Mouse (Mus musculus) left cerebral cortex, postnatal 14 days (tissue): Measurements from ENCODE around the gene Tnfaip8l3. TPM values are rescaled to one million over a fixed set of nuclear protein-coding genes. Genes with fewer than 3 reads are reported as not detected.
A peak's percentile ranks its signal among the peaks of the same experiment; 100 is the strongest.
"Not testable (repeated sequence)": the region's sequence is repeated elsewhere in the genome, so short reads cannot be mapped to it uniquely, and the experiment has no call there.

ENCODE experiments used
- DNase-seq, 2 experiments: peaks; one replicate each; pipeline ENCODE4 v3.0.0; 2021 to 2022; ENCODE audit warnings: low spot score in 2 of 2, mixed read lengths in 1 of 2
- intact Hi-C: fragments of 180-260 bp; cut with DNase I; formaldehyde crosslinking; loops from one replicate; pipeline ENCODE4 v1.15.1; 2025
- total RNA-seq, 2 experiments: library from RNA; stranded (reverse); gene quantifications; 2 replicates each; pipeline ENCODE4 v1.2.3; 2021

The Tnfaip8l3 gene
- total RNA-seq, 2 experiments from 2014 or later: 5.1 to 6.5 TPM

DNA sequence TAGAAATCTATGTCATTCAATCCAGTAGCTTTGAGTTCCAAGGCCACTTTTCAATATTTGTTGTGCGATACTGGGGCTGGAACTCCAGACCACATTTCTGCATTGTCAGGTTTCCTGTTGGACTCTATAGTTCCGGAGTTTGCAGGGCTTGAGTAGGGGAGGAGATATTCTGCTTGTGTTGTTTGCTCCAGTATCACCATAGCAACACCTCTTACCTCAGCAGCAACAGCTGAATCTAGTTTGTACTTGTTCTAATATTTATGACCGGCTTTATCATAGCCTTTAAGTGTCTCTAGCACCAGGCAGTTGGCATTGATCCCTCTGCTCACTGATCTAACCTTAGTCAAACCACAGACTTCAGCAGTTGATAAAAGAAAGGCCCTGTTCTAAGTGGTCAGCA, 45.4 kb downstream of the Tnfaip8l3 start:
- no peak for DNase-seq
- intact Hi-C loops: no loop called here

DNA sequence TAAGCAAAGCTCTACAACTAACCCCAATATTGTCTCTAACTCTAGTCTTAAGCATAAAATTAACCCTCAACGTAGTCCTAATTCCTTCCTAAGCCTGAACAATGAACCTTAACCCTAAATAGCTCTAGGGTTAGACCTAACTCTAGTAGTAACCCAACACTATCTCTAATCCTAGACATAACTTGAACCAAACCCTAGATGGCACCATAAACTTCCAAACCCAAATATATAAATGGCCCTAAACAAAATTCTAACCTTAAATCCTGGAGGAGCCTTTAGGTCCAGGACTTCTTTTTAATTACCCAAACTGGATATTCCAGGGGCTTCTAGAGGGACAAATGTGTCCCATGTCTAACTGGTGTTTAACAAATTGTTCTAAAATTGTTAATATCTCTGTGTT, 73.7 kb downstream of the Tnfaip8l3 start:
- intact Hi-C loops: no loop called here
- no peak for DNase-seq

DNA sequence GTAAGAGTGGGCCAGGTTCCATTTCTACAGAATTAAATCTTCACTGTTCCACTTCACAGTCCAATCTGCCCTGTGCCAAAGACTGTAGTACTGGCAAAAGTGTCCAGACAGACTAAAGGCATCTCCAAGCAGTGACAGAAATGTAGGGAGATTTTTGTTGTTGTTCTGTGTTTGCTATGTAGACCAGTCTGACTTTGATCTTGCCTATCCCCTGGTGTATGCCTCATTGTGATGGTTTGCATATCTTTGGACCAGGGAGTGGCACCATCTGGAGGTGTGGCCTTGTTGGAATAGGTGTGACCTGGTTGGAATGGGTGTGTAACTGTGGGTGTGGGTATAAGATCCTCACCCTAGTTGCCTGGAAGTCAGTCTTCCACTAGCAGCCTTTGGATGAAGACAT, 75.6 kb downstream of the Tnfaip8l3 start:
- intact Hi-C loops, DNase-seq: not testable (repeated sequence)

DNA sequence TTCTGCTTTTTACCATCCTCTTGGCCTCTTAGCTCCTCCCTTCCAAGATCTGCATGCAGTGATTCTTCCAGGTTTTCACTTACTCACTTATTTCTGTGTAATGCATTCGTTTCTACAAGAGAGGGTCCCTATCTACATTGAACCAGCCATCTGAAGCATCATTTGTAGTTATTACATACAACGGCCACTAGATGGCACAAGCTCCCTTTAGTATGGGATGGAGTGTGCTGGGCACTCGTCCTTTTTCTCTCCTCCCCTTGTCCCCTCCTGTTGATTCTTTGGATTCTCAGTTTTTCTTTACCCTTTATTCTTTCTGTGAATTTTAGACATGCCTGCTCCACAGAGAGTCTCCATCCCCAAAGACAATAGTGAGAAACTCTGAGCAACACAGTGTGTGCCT, 77.3 kb downstream of the Tnfaip8l3 start:
- intact Hi-C loops: loop anchor here (1.0 kb wide), 1 partner anchor 121 kb away; no protein-coding TSS in a partner anchor
- DNase-seq: peak; percentile 35 to 41

DNA sequence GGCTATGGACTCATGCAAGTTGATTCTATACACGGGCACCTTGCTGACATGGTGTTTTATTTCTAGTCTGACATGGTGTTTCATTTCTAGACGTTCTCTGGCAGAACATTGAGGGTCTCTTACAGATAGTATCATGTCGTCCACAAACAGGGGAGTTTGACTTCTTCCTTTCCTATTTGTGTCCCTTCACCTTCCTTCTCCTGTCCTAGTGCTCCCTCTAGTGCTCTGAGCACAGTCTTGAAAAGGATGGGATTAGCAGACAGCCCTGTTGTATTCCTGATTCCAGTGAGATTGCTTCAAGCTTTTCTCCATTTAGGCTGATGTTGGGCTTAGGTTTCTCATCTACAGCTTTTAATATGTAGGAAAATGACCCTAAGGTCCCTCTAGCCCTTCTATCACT, 81.2 kb downstream of the Tnfaip8l3 start:
- intact Hi-C loops: loop anchor here (1.0 to 2.0 kb wide), 2 partner anchors 97 to 158 kb away; no protein-coding TSS in a partner anchor
- DNase-seq: peak; percentile 41 to 71

DNA sequence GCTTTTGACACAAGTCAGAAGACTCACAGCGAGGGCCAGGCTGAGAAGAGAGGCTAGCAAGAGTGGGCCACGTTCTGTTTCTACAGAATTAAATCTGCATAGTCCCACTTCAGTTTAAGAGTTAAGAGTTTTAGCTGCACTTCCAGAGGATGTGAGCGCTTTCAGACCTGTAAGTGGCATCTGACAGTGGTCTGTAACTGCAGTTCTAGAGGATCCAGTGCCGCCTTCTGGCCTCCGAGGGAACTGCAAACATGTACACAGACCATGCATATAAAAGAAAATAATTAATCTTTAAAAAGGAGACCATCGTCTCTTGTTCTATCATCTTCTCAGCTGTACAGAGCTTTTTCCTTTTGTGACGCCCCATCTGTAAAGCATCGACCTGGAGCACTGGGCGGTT, 83.3 kb downstream of the Tnfaip8l3 start:
- DNase-seq: peak; percentile 71 to 72
- intact Hi-C loops: no loop called here

DNA sequence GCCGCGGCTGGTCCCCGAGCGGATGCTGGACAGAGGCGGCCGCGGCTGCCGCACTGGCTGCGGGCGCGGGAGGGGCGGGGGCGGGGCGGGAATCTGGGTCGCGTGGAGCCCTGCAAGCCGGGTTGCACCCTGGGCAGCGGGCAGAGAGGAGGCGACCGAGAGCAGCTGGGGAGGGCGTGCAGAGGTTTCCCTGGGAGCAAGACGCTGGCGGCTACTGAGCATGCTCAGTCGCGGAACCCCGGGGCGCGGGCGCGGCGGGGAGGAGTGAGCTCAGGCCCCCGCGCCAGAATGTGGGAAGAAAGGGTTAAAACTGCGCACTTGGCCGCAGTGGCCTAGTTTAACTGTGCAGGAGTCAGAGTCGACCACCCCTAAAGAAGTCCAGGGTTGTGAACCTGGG, 93.1 kb downstream of the Tnfaip8l3 start, which contains the start of gene Elmod1:
Gene Elmod1 (minus strand): TSS at position 180 of the 397 bp plus-strand sequence.
- intact Hi-C loops: no loop called here

DNA sequence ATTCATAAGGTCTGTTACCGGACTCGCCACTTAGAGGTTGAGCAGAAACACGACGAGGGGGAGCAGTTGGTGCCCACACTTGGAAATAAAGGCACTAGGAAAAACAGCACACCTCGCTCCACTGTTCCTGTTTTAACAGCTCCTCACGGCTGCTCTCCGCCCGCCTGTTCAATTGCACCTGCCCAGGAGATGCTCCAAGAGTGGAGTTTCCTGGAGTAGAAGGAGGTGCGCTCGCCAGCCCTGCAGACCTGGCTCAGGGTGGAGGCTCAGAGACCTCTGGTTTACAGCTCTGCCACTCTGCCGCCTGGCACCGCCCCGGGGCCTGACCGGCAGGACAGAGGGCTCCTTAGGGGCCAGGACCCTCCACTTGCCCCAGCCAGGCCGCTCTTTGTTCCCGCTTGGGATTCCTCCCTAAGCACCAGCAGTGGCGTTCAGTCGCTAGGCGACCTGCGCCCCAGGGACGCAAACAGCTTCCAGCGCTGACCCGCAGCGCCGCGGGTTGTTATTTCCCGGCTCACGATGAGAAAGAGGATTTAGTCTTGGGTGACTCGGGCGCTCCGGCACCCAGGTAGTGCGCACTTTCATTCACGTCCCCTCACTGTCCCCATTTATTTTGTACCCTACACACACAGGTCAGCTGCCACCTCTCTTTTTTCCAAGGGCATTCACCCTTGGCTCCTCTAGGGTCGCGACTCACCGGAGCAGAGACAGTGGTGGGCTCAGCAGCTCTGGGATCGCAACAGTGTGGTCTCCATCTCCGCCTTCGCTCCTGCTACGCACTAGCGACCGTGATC, 93.7 kb downstream of the Tnfaip8l3 start:
- peak; percentile 26 to 33 for DNase-seq
- intact Hi-C loops: no loop called here

More for the DNA sequence above, 93.1 kb downstream of the Tnfaip8l3 start, which contains the start of gene Elmod1:
- peak; percentile 73 to 76 for DNase-seq

DNA sequence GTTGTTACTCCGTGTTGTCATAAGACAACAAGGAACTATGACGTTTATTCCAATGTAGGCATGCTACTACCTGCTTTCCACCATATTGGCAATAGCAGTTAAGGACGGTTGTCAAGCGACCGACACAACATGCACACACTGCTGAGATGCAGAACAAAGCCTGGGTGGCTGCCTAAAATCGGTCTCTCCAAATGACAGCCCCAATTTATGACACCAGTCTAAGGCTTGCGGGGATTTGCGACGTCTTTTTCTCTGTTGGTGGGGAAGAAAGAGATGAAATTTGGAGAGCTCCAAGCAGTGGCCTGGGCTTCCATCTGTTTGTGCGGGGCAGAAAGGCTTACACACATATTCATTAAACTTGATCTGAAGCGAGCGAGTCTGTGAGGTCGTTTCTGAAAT, 94.3 kb downstream of the Tnfaip8l3 start:
- intact Hi-C loops: no loop called here
- DNase-seq: peak; percentile 22 to 58

Other genes with a start within 250 kb of the Tnfaip8l3 start
- gene Sln, start 218.2 kb downstream of the Tnfaip8l3 start, total RNA-seq: not detected
- gene Elmod1, start 93.1 kb downstream of the Tnfaip8l3 start, total RNA-seq: 100 to 1,000 TPM; 181 to 192 TPM
- 1 to 10 TPM in 1 of 2 experiments, not detected in 1; 1.1 TPM for gene Cyp19a1, start 199.7 kb upstream of the Tnfaip8l3 start, total RNA-seq
- under 1 TPM; 0.33 to 0.97 TPM for gene Gldn, start 218.1 kb upstream of the Tnfaip8l3 start, total RNA-seq